Mouse (Mus musculus) layer of hippocampus, adult 18-20 months (tissue): ENCODE measurements at regions not wholly inside any gene's neighbourhood (a gene's known extent, or its start where the extent isn't known, plus 50 kb on each side); places are given as distances from the start of the nearest gene placed in this dataset.

Experiments used
- DNase-seq, 2 experiments: peaks; one replicate each; pipeline ENCODE4 v3.0.0; 2022; ENCODE audit warnings: low spot score in 2 of 2

DNA sequence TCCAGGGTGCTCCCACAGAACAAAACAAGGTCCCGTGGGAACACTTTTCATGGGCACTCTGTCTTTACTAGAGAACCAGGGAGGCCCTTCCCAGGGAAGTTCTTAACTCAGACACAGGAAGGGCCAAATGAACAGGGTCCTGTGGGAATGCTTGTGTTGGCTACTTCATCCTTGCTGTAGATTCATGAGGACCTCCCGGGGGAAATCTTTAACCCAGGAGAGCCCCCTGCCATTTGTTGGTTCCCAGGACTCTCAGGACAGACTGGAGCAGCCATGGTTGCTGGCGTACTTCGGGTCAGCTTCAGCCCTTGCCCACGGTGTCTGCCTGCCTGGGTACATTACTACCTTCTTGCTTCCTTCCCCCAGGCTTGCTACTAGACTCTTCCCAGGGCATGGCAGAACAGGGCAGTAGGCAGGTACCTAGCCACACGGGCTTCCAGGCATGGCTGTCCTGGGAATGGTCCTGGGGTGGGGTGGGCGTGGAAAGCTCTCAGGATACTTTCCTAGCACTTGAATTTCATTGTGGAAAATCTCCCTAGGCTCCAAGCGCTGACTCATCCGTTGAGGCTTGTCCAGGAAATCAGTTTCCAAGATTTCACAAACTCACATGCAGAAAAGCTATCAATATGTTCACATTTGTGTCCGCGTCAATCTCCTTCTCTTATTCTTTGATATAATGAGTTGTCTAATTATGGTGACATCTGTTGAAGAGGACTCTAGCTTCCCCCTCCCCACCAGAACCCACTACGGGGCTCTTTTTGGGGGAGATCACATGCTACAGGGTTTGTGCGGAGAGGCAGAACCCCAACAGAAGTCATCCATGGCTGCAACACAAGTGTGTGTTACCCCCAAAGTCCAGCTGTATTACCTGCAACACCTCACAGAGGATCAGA lies 148.6 kb downstream of the Sec61b start:
- DNase-seq: peak in 1 of 2 experiments; percentile 48

DNA sequence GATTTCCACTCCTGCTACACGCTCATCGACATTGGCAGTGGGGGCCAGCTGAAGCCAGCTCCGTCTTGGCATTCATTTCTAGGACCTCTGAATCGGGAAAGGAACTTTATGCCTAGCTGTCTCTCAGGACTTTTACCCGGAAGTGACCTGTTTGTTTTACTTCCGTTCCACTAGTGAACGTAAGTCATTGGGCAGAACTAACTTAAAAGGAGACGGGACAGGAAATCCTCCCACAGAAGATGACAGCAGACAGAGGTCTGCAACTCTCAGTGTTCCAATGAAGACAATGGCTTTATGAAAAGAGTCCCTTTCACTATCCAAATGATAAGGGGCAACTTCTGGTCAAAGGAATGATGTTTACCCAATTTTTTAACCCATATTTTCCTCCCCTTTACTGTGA lies 155.5 kb downstream of the Sec61b start:
- DNase-seq: no peak

DNA sequence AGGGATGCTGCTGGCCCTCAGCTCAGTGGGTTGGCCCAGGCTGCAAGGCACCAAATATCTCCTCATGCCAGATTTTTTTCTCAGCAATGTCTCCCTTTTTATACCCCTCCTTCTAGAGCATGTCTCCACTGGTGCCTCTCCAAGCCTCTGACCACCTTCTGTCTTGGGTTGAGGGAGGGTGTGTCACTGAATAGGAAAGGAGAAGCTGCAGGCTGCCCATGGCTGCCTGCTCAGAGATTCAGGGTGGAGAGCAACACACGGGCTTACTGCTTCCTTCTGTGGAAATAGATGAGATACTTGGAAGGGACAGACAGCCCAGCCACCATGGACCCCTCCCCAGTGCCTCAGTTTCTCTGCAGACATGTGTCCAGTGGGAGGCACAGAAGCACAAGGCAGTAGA lies 156.0 kb downstream of the Sec61b start:
- DNase-seq: no peak

DNA sequence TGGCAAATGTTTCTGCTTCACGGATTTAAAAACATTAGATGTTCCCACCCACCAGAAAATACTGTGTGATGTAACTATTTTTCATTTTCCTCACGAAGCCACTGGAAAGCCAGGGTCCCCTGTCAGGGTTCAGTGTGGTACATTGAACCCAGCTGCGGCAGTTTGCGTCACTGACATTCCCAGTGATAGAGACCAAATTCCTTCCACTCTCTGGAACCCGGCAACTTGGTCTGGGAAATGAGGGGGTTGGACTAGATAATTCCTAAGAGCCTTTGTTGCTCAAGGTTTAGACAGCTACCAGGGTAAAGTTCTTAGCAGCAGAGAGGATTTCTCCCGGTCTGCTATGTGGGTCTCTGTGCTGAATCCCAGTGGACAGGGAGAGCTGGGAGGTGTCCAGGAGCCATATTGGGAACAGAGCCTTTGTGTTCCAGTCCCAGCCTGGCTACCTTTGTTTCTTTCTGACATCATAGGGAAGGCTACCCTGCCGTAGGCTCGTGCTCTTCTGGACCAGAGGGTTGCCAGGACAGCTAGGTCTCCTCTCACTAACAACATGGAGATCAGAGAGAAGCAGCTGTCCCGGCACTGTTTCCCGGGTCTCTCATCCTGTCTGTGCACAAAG lies 164.5 kb downstream of the Sec61b start:
- no peak for DNase-seq

DNA sequence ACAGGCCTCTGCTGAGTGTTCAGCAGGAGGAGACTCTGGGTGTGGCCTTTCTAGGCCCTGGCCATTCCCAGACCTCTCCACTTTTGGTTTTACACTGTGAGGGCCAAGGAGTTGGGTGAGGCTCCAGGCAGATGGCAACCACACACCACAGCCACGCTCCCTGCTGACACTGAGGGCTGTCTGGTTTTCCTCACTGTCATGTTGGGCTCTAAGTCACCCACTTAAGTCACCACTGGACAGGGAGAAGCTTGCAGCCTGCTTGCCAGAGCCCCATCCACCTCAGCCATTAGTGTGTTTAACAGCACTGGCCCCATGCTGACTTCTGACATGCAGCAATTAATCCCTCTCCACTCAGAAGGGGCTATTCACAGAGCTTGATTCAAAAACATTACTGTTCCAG lies 170.6 kb downstream of the Sec61b start:
- no peak for DNase-seq

DNA sequence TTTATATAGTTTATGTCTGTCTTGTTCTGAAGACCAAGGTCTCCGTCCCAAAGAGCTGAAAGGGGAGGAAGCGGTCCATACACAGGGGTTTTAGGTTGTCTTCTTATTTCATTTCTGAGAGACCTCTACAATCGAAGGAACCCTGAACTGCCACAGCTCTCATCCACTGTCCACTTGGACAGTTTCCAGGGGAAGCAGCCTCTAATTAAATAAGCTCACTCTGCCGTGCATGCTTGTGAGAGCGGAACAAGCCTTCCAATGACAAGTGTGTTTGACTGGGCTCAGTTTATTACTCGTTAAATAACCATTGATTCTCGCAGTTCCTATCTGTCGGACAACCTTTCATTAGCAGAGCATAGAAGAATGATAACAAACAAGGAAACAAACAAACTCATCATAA lies 174.2 kb downstream of the Sec61b start:
- DNase-seq: no peak

DNA sequence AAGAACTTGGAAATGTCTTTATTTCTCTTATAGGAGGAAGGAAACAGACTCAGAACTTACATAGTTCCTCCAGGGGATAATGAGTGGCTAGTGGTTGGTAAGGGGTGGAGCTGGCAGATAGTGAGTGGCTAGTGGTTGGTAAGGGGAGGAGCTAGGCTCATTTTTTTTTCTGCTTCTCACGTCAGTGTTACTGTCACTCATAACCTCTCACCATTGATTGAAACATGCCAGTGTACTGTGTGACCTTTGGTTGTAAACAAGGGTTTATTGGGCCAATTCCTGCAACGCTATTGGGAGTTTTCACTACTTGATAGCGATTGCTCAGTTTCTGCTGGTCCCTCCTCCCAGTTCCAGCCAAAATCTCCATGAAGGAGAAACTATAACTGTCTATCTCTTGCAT lies 175.5 kb downstream of the Sec61b start:
- DNase-seq: no peak

DNA sequence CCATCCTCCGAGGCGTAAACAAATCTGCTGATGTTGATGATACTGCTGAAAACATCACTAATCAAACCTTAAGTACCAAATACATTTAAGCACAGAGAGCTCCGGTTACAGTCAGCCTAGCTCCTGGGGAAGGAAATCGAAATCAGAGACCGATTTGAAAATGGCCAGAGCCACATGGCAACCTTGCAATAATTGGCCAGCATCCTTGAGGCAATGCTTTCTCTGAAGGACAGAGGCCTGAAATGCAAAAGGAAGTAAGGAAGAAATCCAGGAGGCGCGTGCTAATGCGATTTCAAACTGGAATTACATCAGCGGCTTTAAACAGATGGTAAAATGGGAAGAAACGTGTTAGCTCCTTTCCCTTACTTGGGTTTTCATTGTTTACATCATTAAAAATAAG lies 177.1 kb downstream of the Sec61b start:
- peak in 1 of 2 experiments; percentile 22 for DNase-seq

DNA sequence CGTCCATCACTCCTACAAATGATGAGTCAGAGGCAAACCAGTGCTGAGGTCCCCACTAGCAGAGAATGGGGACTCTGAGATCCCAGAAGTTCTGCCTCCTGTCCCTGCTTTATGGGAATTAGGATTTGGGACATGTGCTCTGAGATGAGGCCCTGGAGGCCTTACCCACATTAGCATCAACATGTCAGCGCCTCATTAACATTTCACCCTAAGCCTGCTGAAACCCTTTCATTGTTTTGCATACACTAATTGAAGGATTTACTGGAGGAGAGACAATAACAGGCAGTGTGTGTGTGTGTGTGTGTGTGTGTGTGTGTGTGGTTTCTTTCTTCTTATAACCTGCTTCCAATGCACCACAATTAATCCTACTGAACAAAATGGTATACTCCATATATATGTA lies 178.7 kb downstream of the Sec61b start:
- DNase-seq: no peak

DNA sequence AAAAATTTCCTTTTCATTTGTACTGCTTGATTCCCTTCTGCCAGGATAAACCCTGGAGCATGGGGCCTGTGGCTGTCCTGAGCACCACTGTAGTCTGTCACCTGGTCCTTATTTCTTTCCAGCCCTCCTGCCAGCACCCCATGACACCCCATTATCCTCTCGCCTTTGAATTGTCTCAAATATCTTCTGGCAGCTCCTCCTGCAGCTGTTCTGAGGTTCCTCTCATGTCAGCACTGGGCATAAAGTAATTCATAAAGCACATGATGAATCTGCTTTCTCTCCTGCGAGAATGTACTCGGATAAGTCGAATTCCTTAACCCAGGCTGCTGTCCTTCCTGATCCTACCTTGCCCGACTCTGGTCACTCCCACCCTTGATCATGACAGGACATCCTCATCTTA lies 195.1 kb downstream of the Sec61b start:
- DNase-seq: no peak

DNA sequence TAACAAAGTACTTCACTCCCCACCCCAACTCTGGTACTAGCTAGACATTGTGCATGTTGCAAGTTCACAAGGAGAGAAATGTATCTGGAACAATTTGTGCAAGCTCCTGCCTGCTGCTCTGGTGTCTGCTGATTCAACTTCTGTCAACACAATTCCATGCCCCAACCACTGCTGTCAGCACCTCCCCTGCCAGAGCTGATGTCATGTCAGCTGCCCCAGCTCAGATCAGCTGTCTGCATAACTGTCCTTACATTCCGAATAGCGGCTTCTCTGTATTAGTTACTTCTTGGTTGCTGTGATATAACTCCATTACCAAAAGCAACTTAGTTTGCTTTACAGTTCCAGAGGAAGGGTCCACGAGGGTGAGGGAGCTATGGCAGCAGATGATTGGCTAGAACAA lies 196.0 kb downstream of the Sec61b start:
- DNase-seq: peak in 1 of 2 experiments; percentile 22

DNA sequence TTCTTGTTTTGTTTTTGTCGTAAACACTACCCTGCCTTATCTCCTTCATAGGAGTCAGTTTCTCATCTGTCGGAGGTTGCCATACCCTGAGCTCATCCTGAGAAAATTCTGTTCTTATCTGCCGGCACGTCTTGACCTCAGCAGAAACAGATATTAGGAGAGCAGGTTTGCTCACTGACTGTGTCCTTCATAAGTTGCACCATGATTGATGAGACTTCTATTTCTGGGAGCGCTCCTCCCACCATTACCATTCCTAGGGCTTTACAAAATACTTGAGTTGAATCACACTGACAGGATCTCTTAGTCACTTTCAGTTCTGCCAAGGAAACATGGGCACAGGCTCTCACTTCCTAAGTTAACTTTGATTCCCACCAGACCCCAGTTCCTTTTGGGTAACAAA lies 196.9 kb downstream of the Sec61b start:
- DNase-seq: no peak

DNA sequence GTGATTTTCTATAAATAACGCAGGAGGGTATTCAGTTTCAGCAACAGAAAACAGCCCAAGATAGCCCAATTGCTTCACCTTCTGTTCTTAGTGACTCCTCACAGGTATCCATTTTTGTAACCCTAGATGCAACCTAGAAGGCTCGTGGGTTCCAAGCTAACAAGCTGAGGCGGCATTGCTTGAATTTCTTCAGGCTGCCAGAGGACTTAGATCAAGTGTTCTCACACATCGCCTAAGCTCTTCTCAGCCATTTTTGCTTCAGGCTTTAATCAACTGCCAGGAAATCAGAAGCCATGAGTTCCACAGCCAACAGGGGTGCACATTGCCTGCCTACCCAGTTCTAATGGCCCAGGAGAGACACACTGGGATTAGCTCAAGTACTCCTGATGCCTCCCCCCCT lies 206.7 kb downstream of the Sec61b start:
- no peak for DNase-seq

DNA sequence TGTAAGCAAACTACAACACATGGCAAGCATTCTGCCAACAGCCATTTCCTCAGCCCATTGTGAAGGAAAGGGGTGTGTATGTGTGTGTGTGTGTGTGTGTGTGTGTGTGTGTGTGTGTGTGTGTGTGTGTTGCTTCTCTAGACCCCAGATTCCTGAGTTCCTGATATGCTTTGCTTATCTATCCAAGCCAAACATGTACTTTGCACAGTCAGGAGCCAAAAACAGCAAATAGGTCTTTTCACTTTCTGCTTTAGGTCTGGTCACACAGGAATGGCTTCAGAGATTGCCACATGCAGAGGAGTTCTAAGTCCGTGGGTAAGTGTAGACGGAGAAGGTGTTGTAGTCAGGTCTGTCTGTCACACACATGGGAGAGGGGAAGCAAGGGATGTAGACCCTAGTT lies 216.7 kb downstream of the Sec61b start:
- no peak for DNase-seq

DNA sequence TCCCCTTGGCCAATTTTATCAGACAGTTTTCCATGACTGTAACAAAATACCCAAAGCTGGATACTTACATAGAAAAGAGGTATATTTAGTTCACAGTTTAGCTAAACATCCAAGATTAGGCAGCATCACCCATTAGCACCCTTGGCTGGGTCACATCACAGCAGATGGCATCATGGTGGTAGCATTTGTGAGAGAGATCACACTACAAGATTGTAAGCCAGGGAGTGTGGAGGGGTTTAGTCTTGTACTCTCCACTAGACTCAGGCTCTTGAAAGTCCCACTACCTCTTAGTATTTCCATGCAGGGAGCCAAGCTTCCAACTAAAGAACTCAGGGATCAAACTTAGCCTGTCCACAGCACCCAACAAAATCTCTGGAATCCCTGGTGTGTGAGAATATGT lies 218.2 kb downstream of the Sec61b start:
- no peak for DNase-seq

DNA sequence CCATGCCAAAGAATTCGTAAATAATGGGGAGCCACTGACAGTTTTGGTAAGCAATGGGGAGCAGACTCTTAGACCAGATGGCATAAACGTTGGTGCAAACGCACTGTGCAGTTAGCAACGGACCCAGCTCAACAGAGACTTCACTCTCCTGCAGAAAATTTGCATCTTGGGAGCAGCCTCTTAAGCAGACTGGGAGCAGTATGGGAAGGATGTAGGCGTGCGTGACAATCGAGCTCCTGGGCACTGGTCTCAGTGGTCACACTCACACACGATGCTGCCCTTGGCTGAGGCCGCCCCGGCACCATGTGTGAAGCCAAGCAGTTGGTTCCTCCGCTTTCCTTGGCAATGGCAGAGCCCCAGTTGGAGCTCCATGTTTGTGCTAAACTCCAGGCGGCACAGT lies 218.8 kb downstream of the Sec61b start:
- peak; percentile 70 to 85 for DNase-seq

DNA sequence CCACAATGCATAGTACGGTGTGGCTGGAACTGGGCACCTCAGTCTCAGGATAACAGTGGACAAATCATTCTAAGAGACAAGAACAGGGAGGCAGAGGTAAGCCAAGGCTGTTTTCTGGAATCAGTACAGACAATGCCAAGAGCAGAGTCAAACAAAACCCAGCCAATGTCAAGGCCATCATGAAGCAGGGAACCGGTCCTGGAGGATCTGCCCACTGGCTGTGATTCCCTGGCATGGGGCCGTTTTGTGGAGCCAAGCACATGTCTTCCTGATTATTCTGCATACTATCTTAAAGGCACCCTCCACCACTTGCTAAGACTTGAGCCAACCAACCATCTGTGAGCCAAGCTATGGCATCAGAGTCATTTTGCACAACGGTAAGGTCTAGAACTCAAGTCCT lies 222.6 kb downstream of the Sec61b start:
- no peak for DNase-seq

DNA sequence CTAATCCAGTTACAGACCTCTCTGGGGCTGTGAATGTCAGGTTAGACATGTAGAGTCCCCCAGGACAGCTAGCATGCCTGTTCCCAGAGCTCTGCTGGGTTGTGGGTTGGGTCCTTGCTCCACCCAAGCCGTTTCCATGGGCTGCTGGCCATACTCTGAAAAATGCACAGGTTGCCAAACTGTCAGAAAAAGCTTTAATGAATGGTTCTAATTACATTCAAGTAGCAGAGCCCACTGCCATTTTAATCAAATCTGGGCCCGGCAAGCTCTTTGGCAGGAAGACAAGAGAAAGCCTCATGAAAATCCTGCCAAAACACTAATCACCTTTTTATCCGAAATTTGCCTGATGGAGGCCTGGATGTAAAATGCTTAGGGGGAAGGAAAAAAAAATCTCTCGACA lies 224.1 kb downstream of the Sec61b start:
- DNase-seq: peak; percentile 31 to 52

DNA sequence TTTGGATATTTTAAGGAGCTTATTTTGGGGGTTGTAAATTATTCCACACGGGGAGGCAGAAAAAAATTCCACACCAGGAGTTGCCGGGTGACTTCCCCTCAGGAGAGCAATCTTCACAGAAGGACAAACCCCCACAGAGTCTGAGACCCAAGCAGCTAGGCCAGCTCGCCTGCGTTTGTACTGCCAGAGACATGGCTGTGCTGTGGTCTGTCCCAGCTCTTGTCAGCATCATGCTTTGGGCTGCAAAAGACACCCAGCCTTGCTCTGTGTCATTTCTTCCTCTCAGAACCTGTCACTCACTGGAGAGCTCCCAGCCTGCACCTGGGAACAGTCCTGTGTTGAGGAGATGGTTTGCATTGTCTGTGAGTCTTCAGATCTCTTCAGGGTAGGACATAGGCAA lies 224.5 kb downstream of the Sec61b start:
- DNase-seq: peak in 1 of 2 experiments; percentile 20

DNA sequence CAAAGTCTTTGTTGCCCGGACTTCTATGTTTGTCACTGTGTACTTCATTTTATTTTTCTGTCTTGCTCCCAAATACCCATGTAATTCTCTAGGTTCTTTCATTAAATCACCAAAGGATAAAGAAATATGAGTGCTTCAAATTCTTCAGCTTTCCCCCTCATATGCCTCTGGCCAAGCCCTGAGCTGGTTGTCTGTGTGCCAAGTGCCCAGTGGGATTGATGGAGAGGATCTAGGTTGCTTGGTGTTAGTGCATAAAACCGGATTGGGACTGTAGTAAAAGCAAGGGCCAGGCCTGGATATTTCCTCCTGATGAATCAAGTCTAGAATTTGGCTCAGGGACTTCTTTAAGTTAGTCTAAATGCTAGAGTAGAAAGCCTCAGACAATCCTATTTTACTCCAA lies 229.0 kb downstream of the Sec61b start:
- DNase-seq: no peak

DNA sequence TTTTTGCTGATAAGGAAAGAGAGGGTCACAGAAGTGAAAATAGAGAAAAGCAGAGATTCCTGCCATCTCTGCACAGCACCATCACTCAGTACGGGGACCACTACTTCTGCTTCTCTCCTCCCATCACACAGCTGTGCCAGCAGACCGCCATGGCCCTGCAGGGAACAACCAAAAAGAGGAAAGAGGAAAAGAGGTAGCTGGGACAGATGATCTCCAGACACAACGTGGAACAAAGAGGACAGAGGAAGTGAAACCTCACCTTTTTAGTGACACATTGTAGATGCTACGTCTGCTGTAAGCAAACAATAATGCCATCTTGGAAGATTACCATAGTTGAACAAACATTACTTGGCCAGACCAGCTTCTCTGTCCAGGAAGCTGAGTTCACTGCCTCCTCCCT lies 230.1 kb downstream of the Sec61b start:
- no peak for DNase-seq

DNA sequence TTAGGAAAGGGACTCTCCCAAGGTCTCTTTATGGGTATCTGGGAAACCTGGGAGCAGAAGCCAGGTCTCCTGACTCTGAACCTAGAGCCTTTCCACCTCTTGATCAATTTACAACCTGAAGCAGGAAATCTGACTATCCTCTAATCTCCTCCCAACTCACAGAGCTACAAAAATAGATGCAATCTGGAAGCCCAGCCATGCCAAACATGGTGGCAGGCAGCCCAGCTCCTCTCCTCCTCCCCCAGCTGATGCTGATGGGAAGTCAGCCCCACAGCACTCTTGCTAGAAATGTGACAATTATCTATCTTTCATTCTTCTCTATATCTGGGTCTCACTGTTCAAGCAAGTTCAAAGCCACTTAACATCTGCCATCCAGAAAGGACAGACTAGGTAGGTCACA lies 233.5 kb downstream of the Sec61b start:
- DNase-seq: peak; percentile 89 to 92

DNA sequence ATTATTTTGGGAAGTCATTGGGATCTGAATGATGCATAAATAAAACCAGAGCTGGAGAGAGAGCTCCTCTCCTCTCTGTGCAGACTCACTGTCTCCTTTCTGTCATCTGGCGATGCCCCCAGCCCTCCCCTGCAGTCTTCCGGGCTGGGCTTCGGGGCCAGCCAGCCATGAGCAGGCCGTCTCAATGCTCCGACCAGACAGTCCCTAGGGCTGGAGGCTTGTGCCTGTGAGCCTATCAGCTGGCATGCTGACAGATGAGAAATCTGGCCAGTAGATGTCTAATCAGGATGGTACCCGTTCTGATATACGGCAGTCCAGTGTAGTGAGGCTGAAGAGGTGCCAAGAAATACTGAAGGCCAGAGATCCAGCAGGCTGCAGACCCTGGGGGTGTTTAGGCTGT lies 238.9 kb downstream of the Sec61b start:
- no peak for DNase-seq
